Mouse (Mus musculus): ENCODE results near the gene Jhy. TPM values are rescaled to one million over a fixed set of nuclear protein-coding genes. Genes with fewer than 3 reads are reported as not detected.

Gene Jhy
- 0.16 TPM in 1 of 2 replicates, not detected in the other for total RNA-seq (2023)

DNA sequence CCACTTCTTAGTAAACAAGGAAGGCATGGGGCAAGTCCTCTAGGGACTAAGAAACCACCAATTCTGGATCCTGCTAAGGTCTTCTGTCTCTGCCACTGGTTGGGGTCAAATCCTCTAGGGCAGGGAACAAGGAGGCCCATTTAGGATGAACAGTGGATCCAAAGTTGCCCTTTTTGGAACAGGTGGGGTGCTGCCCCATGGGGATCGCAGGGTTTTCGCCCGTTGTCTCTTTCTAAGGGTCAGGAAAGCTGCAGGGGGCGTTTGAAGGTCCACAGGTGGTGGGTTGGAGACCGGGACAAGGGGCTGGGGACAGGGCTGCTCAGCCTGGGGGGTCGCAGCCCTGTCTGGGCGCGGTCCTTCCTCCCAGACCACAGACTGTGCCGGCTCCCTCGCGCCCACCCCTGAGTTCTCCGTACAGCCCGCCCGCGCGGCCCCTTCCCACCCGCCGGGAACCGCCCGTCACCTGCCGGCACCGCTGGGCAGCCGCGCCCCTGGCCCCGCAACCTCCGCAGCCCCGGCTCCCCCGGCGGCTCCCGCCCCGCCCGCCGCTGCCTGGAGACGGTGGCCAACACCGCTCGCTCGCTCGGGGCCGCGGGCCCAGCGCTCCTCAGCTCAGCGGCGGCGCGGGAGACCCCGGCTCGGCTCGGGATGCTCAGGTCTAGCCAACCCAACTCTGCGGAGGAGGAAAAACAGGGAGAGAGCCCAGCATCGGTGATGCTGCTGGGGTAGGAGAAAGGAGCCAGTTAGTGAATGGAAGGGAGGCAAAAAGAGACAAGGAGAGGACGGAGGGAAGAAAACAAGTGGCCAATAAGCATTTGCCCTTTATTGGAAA is at the start of gene Jhy:
Gene Jhy, minus strand, starts transcription at position 533 of the 832 bp plus-strand sequence.

DNA sequence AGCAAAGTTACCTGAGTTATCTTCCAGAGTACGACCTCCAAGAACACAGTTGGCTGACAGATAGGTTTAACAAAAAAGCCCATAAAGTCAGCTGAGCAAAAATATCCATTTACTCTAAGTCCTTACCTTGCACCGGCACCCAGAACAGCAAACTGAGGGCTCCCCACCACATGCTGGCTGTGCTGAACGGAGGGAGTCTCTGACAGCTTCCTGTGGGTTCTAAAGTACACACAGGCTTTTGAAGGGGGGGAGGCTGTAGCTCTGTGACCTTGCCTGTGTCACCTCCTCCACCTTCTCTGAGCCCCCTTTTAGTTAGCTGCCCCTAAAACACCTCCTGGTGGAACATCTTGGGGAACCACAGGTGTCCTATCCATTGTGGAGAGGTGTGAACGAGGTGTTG is 40.5 kb upstream of the Jhy start, which contains the start of gene Crtam:
Gene Crtam, minus strand, starts transcription at position 214 of the 400 bp plus-strand sequence.

DNA sequence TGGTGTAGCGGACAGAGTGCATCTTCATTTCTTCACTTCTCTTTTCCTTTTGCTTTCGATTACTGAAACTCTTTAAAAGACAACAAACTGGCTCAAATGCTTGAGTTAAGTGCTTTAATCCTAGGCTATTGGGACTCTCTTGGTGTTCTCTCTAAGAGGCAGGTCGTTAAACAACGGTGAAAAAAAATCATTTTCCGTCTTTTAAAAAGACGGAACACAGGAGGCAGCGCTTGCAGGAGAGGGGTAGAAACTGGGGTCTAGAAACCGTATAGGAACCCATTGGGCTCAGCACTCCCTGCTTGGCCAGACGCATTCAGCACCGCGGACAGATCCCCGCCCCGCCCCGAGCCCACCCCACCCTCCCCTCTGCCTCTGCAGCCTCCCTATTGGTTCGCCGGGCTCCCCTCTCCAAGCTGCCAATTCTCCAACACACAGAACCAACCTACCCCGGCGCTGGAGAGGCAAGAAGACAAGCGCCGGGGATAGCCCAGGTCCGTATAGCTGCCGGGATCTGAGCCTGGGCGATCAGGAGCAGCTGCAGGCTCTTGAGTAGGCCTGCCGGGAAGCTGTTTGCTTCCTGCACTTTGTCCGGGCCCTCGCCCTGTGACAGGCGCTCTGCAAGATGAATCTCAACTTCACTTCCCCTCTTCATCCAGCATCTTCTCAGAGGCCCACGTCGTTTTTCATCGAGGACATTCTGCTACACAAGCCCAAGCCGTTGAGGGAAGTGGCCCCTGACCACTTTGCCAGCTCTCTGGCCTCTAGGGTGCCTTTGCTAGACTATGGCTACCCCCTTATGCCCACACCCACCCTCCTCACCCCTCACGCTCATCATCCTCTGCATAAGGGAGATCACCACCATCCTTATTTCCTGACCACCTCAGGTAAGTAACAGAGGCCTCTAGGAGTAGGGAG is 90.1 kb downstream of the Jhy start, which contains the start of gene Bsx:
Gene Bsx, plus strand, starts transcription at position 572 of the 915 bp plus-strand sequence.

Other genes with a start within 250 kb of the Jhy start
- gene Hspa8, start 163.1 kb downstream of the Jhy start, total RNA-seq (2023), result 707 and 738 TPM in 2 replicates
- gene Bsx, start 90.0 kb downstream of the Jhy start, total RNA-seq (2023), result not detected in 2 replicates
- 0.75 and 1.5 TPM in 2 replicates for gene Crtam, start 40.5 kb upstream of the Jhy start, total RNA-seq (2023)
- gene Ubash3b, start 197.6 kb upstream of the Jhy start, total RNA-seq (2023), result 15.8 and 20.9 TPM in 2 replicates